Mouse (Mus musculus): Measurements from ENCODE around the gene Atxn1. TPM values are rescaled to one million over a fixed set of nuclear protein-coding genes. Genes with fewer than 3 reads are reported as not detected.
A peak's percentile ranks its signal among the peaks of the same experiment; 100 is the strongest.

The Atxn1 gene
- polyA plus RNA-seq, 1 experiment from 2014 or later, result 7.4 TPM

DNA sequence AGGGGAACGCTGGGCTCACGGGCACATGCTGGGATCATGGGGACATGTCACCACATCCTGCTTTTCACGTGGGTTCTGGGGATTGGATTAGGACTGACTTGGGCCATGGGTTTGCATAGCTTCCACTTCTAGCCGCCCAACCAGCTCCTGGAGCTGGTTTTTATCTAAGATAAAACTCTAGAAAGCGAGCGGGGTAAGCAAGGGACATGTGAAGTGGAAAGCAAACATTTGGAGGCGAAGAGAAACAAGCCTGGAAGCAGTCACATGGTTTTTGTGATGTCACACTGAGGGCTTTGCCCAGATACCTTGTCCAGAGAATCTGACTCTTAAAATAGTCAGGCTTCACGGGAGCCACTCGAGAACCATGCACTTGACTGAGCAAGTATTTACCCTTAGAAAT, 427.7 kb downstream of the Atxn1 start:
- no peak overlapping the region for H3K4me3 ChIP-seq (ENCODE audit: control insufficient read depth in 1 of 2, insufficient read depth in 1 of 2, low read depth in 1 of 2, low read length in 2 of 2)
- peak; percentile 28; the same call in 1 of the 2 replicates for ATAC-seq (ENCODE audit: insufficient number of reproducible peaks, insufficient read depth, low FRiP score, low read depth)
- H3K27me3 ChIP-seq (ENCODE audit: control insufficient read depth, insufficient read depth, low read length), result no peaks in the 10 kb centered on the region
- H3K4me1 ChIP-seq (ENCODE audit: control insufficient read depth in 2 of 2, insufficient read depth in 2 of 2, low read length in 2 of 2), result peaks cover 43 to 60% of the 10 kb centered on the region in 2 experiments
- H3K4me2 ChIP-seq (ENCODE audit: low read length), result no peak overlapping the region
- H3K9ac ChIP-seq (ENCODE audit: low read length), result no peak overlapping the region
- no peaks in the 10 kb centered on the region for H3K9me3 ChIP-seq (ENCODE audit: control insufficient read depth, low read length)
- peaks cover 58% of the 10 kb centered on the region for H3K36me3 ChIP-seq (ENCODE audit: control insufficient read depth, insufficient read depth, low read length)
- peak overlapping the region; percentile 94 to 95 for H3K27ac ChIP-seq (replicated peaks in 1 of 2; ENCODE audit: control insufficient read depth in 1 of 2, insufficient read depth in 1 of 2, low read depth in 2 of 2, low read length in 2 of 2)
- 11% methylated on average over 9 of the region's 9 CpGs for WGBS

DNA sequence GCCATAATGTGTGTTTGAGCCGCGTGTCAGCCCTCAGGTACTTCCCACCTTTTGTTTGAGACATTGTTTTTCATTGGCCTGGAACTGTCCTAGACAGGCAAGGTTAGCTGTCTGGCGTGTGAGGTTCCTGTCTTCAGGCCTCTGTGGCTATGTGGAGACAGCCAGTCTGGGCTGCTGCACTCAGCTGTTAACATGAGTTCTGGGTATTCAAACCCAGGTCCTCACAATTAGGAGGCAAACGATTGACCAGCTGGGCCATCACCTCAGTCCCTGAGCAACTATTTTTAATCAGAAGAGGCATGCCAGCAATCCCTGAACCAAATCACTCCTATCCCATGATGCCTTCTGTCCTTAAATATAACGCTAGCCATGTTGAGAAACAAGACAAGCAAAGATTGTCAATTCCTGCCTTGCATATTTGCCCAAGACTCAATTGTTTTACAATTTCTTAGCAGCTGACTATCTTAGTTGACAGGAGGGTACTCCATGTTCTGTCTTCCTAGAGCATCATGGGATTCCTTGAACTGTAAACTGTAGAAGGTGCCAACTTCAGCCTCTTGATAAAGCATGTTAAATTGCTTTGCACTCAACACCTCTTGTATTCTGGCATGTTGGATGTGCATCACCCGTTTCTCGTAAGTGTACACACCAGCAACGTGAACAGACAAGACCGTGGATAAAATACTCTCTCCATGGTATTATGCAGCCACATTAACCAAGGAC, 428.9 kb downstream of the Atxn1 start:
- Histone ChIP-seq H3K9me3 (ENCODE audit: control insufficient read depth, low read length) (no peaks in the 10 kb centered on the region), H3K4me1 (ENCODE audit: control insufficient read depth in 2 of 2, insufficient read depth in 2 of 2, low read length in 2 of 2) (peaks cover 55 to 72% of the 10 kb centered on the region in 2 experiments)
- 56% methylated on average over 9 of the region's 9 CpGs for WGBS

DNA sequence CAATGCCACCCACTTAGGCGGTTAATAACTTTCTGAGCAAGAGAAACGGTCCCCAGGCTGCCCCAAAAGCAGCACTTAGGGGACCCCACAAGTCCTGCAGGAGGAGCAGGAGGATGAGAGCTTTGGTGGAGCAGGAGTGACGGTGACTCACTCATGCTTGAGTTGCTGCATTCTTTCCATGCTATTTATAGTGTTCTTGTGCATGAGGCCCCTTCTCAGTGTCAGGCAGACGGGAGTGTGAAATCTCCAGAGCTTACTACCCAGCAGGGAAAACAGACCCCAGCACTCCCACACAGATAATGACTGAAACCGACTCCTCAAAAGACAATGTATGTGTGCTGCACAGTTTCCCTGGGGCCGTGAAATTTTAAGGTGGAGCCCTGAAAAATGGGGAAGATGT, 434.1 kb downstream of the Atxn1 start:
- Histone ChIP-seq H3K4me2 (ENCODE audit: low read length) (peak overlapping the region; percentile 51), H3K9me3 (ENCODE audit: control insufficient read depth, low read length) (no peaks in the 10 kb centered on the region), H3K27me3 (ENCODE audit: control insufficient read depth, insufficient read depth, low read length) (no peaks in the 10 kb centered on the region), H3K9ac (ENCODE audit: low read length) (peak overlapping the region; percentile 72), H3K4me1 (ENCODE audit: control insufficient read depth in 2 of 2, insufficient read depth in 2 of 2, low read length in 2 of 2) (peaks cover 65 to 84% of the 10 kb centered on the region in 2 experiments), H3K4me3 (ENCODE audit: control insufficient read depth in 1 of 2, insufficient read depth in 1 of 2, low read depth in 1 of 2, low read length in 2 of 2) (no peak overlapping the region), H3K36me3 (ENCODE audit: control insufficient read depth, insufficient read depth, low read length) (peaks cover 41% of the 10 kb centered on the region), H3K27ac (replicated peaks in 1 of 2; ENCODE audit: control insufficient read depth in 1 of 2, insufficient read depth in 1 of 2, low read depth in 2 of 2, low read length in 2 of 2) (peak overlapping the region; percentile 99)
- peak; percentile 68; the same call in 1 of the 2 replicates for ATAC-seq (ENCODE audit: insufficient number of reproducible peaks, insufficient read depth, low FRiP score, low read depth)
- whole genome bisulfite sequencing, result 8% methylated on average over 6 of the region's 6 CpGs

More for the DNA sequence above, 428.9 kb downstream of the Atxn1 start:
- H3K27me3 ChIP-seq (ENCODE audit: control insufficient read depth, insufficient read depth, low read length), result no peaks in the 10 kb centered on the region
- H3K36me3 ChIP-seq (ENCODE audit: control insufficient read depth, insufficient read depth, low read length), result peaks cover 47% of the 10 kb centered on the region
- no peak overlapping the region for H3K4me2 ChIP-seq (ENCODE audit: low read length)
- no peak for ATAC-seq (ENCODE audit: insufficient number of reproducible peaks, insufficient read depth, low FRiP score, low read depth)
- H3K9ac ChIP-seq (ENCODE audit: low read length), result no peak overlapping the region
- peak overlapping the region; percentile 94 to 95 for H3K27ac ChIP-seq (replicated peaks in 1 of 2; ENCODE audit: control insufficient read depth in 1 of 2, insufficient read depth in 1 of 2, low read depth in 2 of 2, low read length in 2 of 2)
- no peak overlapping the region for H3K4me3 ChIP-seq (ENCODE audit: control insufficient read depth in 1 of 2, insufficient read depth in 1 of 2, low read depth in 1 of 2, low read length in 2 of 2)

DNA sequence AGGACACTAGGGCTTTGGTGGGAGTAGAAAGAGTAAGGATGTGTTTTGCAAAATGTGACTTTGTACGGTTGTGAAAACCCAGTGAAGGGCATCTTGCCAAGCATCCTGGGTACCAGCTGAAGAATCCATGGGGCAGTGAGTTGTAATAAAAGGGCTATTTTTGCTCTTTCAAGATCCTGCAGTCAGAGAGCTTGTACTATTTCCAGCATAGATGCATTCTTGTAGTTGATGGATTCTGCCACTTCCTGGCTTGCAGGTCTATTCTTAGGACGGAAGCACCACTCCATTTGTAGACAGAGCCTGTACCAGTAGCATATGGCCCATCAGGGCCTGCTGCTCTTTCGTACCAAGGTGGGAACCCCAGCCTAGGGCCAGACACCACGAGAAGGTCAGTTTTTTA, 436.0 kb downstream of the Atxn1 start:
- ATAC-seq (ENCODE audit: insufficient number of reproducible peaks, insufficient read depth, low FRiP score, low read depth), result no peak
- no peak overlapping the region; the same call in 1 of the 2 replicates for H3K4me2 ChIP-seq (ENCODE audit: low read length)
- H3K9ac ChIP-seq (ENCODE audit: low read length), result peak overlapping the region; percentile 8; the same call in 1 of the 2 replicates
- no peaks in the 10 kb centered on the region for H3K27me3 ChIP-seq (ENCODE audit: control insufficient read depth, insufficient read depth, low read length)
- WGBS, result 19% methylated on average over 4 of the region's 4 CpGs
- H3K27ac ChIP-seq (replicated peaks in 1 of 2; ENCODE audit: control insufficient read depth in 1 of 2, insufficient read depth in 1 of 2, low read depth in 2 of 2, low read length in 2 of 2), result peak overlapping the region; percentile 87 to 99
- peaks cover 54 to 72% of the 10 kb centered on the region in 2 experiments for H3K4me1 ChIP-seq (ENCODE audit: control insufficient read depth in 2 of 2, insufficient read depth in 2 of 2, low read length in 2 of 2)
- H3K9me3 ChIP-seq (ENCODE audit: control insufficient read depth, low read length), result no peaks in the 10 kb centered on the region
- peaks cover 43% of the 10 kb centered on the region for H3K36me3 ChIP-seq (ENCODE audit: control insufficient read depth, insufficient read depth, low read length)
- H3K4me3 ChIP-seq (ENCODE audit: control insufficient read depth in 1 of 2, insufficient read depth in 1 of 2, low read depth in 1 of 2, low read length in 2 of 2), result no peak overlapping the region

DNA sequence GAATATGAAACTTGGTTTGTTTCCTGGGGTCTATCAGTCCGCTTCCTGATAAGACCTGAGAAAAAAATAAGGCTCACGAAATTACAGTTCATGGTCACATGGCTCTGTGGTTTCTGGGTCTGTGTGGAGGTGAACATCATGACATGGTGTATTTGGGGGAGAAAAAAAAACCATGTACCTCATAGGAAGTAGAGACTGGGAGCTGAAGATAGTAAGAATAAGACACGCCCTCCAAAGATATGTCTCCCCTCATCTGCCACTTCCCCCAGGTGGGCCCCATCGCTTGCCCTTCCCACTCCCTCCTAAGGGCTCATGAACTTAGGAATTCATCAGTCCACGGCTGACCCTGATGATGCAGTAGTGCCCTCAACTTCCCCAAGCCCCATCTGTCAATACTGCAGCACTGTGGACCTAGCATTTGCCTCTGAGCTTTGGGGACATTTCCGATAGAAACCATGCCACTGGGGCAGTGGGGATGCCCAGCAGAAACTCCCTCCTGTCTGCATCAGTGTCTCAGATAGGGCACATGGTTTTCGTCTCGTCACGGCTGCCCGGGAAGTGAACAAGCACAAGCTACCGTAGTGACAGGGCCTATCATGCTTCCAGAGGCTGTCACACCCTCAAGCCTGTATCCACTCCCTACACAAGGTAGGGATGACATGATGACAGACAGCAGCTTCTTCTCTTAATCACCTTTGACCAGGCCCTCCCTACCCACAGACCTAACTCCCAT, 437.4 kb downstream of the Atxn1 start:
- peaks cover 50 to 71% of the 10 kb centered on the region in 2 experiments for H3K4me1 ChIP-seq (ENCODE audit: control insufficient read depth in 2 of 2, insufficient read depth in 2 of 2, low read length in 2 of 2)
- no peaks in the 10 kb centered on the region for H3K9me3 ChIP-seq (ENCODE audit: control insufficient read depth, low read length)
- ATAC-seq (ENCODE audit: insufficient number of reproducible peaks, insufficient read depth, low FRiP score, low read depth), result no peak; the same call in 1 of the 2 replicates
- H3K27ac ChIP-seq (replicated peaks in 1 of 2; ENCODE audit: control insufficient read depth in 1 of 2, insufficient read depth in 1 of 2, low read depth in 2 of 2, low read length in 2 of 2), result peak overlapping the region; percentile 26 to 99
- no peaks in the 10 kb centered on the region for H3K27me3 ChIP-seq (ENCODE audit: control insufficient read depth, insufficient read depth, low read length)
- 0 out of 2 replicates have a peak overlapping the region, but pooled peaks have one; percentile 18 for H3K9ac ChIP-seq (ENCODE audit: low read length)
- no peak overlapping the region for H3K4me3 ChIP-seq (ENCODE audit: control insufficient read depth in 1 of 2, insufficient read depth in 1 of 2, low read depth in 1 of 2, low read length in 2 of 2)
- peaks cover 45% of the 10 kb centered on the region for H3K36me3 ChIP-seq (ENCODE audit: control insufficient read depth, insufficient read depth, low read length)
- 35% methylated on average over 11 of the region's 11 CpGs for WGBS
- H3K4me2 ChIP-seq (ENCODE audit: low read length), result no peak overlapping the region

DNA sequence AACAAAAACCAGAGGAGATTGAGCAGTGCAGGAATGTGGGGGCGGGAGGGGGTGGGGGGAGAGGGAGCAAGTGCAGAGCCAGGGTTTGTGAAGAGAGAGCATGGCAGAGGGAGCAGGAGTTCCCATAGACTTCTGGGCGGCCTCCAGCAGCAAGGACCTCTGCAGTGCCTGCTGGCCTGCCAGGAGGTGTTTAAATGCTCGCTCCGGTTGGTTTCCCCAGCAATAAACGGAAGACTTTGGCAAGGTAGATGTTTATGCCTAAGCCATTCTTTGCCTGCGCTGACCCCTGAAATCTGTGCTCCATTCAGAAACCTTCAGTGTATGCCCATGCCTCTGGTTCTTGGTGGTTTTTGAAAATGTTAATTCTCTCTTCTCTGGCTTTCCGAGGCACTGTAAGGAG, 438.6 kb downstream of the Atxn1 start:
- WGBS, result 63% methylated on average over 7 of the region's 7 CpGs
- peak overlapping the region; percentile 42; the same call in 1 of the 2 replicates for H3K9ac ChIP-seq (ENCODE audit: low read length)

DNA sequence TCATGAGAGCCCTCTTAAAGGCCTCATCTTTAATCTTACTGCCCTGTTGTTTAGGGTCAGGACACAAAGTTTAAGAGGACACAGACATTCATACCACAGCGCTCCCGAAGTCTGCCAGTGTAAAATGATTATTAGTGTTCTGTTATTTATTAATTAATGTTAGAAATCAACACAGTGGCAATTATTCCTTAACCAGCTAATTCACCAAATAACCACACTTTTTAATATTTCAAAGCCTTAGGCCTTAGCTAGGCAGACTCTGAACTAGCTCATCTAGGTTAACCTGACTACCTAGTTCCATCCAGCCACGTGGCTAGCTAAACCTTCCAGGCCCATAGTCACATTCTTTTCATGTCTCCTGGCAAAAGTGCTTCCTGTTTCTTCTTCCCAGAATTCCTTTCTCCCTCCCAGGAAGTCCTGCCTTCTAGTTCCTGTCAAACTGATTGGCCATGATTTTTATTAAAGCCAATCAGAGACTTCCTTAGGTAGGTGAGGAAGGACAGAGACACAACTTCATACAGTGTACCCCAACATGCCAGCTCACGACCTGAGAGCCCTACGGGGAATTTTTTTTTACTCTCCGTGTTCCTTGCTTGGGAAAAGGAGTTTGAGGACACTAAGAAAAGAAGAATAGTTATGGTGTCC, 439.9 kb downstream of the Atxn1 start:
- Histone ChIP-seq H3K4me1 (ENCODE audit: control insufficient read depth in 2 of 2, insufficient read depth in 2 of 2, low read length in 2 of 2) (peaks cover 27 to 46% of the 10 kb centered on the region in 2 experiments), H3K4me3 (ENCODE audit: control insufficient read depth in 1 of 2, insufficient read depth in 1 of 2, low read depth in 1 of 2, low read length in 2 of 2) (no peak overlapping the region), H3K27ac (replicated peaks in 1 of 2; ENCODE audit: control insufficient read depth in 1 of 2, insufficient read depth in 1 of 2, low read depth in 2 of 2, low read length in 2 of 2) (peak overlapping the region in 1 of 2 experiments; percentile 56; a peak in 2 of 4 replicates), H3K27me3 (ENCODE audit: control insufficient read depth, insufficient read depth, low read length) (no peaks in the 10 kb centered on the region), H3K36me3 (ENCODE audit: control insufficient read depth, insufficient read depth, low read length) (peaks cover 60% of the 10 kb centered on the region), H3K9me3 (ENCODE audit: control insufficient read depth, low read length) (no peaks in the 10 kb centered on the region), H3K9ac (ENCODE audit: low read length) (no peak overlapping the region), H3K4me2 (ENCODE audit: low read length) (no peak overlapping the region)
- WGBS, result 89% methylated on average over 6 of the region's 6 CpGs
- ATAC-seq (ENCODE audit: insufficient number of reproducible peaks, insufficient read depth, low FRiP score, low read depth), result no peak

More for the DNA sequence above, 438.6 kb downstream of the Atxn1 start:
- ATAC-seq (ENCODE audit: insufficient number of reproducible peaks, insufficient read depth, low FRiP score, low read depth), result no peak
- Histone ChIP-seq H3K9me3 (ENCODE audit: control insufficient read depth, low read length) (no peaks in the 10 kb centered on the region), H3K4me3 (ENCODE audit: control insufficient read depth in 1 of 2, insufficient read depth in 1 of 2, low read depth in 1 of 2, low read length in 2 of 2) (no peak overlapping the region), H3K27me3 (ENCODE audit: control insufficient read depth, insufficient read depth, low read length) (no peaks in the 10 kb centered on the region), H3K27ac (replicated peaks in 1 of 2; ENCODE audit: control insufficient read depth in 1 of 2, insufficient read depth in 1 of 2, low read depth in 2 of 2, low read length in 2 of 2) (peak overlapping the region; percentile 3 to 99; a peak in 3 of 4 replicates), H3K4me1 (ENCODE audit: control insufficient read depth in 2 of 2, insufficient read depth in 2 of 2, low read length in 2 of 2) (peaks cover 38 to 59% of the 10 kb centered on the region in 2 experiments), H3K4me2 (ENCODE audit: low read length) (no peak overlapping the region), H3K36me3 (ENCODE audit: control insufficient read depth, insufficient read depth, low read length) (peaks cover 52% of the 10 kb centered on the region)
